Mouse (Mus musculus) A20 (cell line): ENCODE measurements around the gene Stx8.

Source experiments
- DNase-seq: peaks from one replicate; pipeline ENCODE4 v3.0.0-alpha.2; 2011; ENCODE audit warnings: low read depth, low spot score

Gene Stx8

GRCm38 (mm10) chr11:67965905-67966878, at the start of gene Stx8:
Gene Stx8 (plus strand): TSS chr11:67966193.
- DNase-seq: peak; percentile 91

GRCm38 (mm10) chr11:67917126-67917525, 48.9 kb upstream of the Stx8 start:
- no peak for DNase-seq

- DNase-seq: no peak
These were observed 46.4 kb upstream of the Stx8 start for GRCm38 (mm10) chr11:67919593-67919992.

GRCm38 (mm10) chr11:67920226-67920960, 45.6 kb upstream of the Stx8 start:
- no peak for DNase-seq

DNA sequence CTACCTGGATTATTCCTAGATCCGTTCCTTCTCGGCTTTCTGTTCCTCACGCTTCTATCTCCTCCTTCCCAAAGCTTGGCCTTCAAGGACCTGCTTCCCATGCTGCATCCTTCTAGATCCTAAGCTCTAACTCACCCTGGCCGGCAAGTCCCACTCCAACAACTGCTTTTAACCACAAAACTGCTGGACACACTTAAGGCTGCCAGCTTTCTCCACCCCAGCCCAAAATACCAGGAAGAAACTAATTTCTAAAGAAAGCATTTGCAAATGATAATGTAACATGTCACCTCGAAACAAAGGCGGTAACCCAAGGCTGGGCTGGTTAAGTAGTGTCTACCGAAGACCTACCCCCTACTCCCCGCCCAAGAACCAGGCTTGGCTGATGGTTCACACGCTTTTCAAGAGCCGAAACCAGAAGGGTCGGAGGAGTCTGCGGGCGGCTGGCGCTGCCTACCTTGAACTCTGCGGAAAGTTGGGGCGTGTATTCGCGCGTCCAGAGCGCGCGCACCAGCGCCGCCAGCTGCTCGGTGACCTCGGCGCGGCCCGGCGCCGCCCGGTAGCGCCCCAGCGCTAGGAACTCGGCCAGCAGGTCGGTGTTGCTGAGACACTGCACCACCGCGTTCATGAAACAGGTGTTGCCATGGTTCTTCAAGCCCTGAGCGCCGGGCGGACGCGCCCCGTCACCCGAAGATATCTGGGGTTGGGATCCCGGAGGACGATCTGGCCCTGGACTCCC, 44.7 kb upstream of the Stx8 start:
- no peak for DNase-seq

DNA sequence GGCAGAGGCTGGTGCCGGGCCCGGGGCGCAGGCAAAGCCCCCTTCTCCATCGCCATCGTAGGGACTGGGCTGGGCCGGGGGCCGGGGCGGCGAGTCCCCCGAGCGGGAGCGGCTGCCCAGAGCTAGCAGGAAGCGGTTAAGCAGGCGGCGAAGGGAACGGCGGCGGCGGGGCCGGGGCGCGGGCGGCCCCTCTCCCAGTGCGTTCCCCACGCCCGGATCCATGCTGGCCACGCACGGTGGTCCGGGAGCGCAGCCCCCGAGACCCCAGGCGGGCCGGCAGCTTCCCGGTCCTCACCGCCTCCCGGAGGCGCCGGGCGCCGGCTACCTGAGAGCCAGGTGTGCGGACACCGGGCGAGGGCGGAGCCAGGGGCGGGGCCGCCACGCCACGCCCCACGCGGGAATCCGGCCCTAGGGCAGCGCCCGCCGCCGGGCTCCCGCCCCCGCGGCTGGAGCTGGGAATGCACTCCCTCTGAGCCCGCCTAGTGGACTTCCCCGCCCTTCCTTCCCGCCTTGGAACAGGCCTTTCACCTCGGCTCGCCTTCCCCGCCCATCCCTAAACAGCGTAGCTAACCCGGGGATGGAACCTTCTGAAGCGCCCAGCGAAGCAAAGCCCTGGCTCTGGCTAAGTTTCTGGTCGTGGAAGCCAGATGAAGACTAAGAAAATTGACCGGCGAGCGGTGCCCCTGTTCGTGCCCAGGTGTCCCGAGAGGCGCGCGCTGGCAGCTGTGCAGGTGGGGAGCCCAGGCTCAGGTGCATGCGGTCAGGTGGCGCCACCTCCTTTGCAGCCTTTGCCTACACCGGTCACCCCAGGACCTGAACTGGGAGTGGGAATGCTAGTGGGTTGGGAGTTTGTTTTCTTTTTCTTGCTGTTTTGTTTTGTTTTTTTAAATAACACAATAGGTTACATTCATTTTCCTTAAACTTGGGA, 43.9 kb upstream of the Stx8 start, which contains the start of gene Usp43:
Gene Usp43, minus strand, starts transcription at position 327 of the 928 bp plus-strand sequence.
- no peak for DNase-seq

- DNase-seq: peak; percentile 53
These were observed 43.3 kb upstream of the Stx8 start for GRCm38 (mm10) chr11:67922755-67923125.

DNA sequence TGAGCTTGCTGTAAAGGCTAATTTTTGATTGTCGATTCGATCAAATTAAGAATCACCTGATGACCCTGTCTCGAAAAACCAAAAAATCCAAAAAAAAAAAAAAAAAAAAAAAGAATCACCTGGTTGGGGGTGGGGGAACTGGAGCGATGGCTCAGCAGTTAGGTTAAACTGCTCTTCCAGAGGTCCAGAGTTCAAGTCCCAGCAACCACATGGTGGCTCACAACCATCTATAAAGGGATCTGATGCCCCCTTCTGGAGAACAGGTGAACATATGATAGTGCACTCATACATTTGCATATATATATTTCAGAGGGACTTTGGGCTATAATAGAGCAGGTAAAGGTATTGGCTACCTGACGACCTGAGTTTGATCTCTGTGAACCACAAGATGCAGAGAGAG, 42.3 kb upstream of the Stx8 start:
- DNase-seq: peak; percentile 21

DNA sequence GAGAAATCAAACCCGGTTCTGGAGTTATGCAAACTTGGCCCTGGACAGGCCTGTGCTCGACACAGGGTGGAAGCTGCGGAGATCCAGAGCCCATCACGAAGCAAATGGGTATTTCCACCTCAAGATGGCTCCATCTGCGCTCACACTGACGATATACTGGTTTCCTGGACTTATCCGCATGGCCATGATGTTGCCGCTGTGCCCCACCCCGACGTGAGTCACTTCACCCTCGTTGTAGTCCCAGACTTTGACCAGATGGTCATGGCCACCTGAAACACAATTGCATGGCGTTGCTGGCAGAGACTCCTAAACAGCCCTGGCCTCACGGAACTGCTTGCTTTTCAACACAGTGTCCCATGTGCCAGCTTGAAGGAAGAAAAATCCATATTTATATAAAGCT, 41.0 kb upstream of the Stx8 start:
- DNase-seq: no peak

- peak; percentile 37 for DNase-seq
These were observed 39.5 kb upstream of the Stx8 start for GRCm38 (mm10) chr11:67926348-67927055.

- DNase-seq: no peak
These were observed 33.8 kb upstream of the Stx8 start for GRCm38 (mm10) chr11:67932156-67932555.

GRCm38 (mm10) chr11:67948229-67948628, 17.8 kb upstream of the Stx8 start:
- no peak for DNase-seq

- no peak for DNase-seq
These were observed 16.5 kb upstream of the Stx8 start for GRCm38 (mm10) chr11:67949475-67949874.

- DNase-seq: no peak
These were observed 12.4 kb upstream of the Stx8 start for GRCm38 (mm10) chr11:67953604-67954003.

DNA sequence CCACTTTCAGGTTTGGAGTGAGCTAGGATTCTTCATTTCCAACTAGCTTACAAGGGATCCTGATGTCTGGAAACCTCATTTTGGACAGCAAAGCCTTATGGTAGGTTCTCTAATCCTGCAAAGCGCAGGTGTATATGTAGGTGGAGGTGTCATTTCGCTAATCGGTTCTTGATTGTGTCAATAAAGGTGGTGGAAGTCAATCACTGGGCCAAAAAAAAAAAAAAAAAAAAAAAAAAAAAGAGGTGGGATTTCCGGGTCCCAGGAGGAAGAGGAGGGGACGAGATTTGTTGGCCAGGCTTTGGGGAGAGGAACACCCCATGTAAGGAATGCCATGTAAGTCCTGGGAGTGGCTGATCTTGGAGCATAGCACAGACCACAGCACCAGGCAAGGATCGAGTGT, 11.6 kb upstream of the Stx8 start:
- no peak for DNase-seq

DNA sequence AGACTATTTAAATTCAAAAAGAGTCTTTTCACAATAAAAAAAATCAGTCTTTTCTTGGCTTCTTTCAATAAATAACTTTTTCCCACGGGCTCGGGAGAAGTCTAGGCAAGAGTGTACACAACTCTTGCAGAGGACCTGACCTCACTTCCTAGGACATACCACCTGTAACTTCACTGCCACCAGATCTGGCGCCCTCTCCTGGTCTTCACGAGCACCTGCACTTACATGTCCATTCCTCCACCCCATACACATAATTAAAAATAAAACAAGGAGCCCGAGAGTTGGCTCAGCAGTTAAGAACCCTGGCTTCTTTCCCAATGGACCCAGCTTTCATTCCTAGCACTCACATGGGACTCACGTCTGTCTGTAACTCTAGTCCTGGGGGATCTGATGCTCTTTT, 1.9 kb upstream of the Stx8 start:
- peak; percentile 40 for DNase-seq

DNA sequence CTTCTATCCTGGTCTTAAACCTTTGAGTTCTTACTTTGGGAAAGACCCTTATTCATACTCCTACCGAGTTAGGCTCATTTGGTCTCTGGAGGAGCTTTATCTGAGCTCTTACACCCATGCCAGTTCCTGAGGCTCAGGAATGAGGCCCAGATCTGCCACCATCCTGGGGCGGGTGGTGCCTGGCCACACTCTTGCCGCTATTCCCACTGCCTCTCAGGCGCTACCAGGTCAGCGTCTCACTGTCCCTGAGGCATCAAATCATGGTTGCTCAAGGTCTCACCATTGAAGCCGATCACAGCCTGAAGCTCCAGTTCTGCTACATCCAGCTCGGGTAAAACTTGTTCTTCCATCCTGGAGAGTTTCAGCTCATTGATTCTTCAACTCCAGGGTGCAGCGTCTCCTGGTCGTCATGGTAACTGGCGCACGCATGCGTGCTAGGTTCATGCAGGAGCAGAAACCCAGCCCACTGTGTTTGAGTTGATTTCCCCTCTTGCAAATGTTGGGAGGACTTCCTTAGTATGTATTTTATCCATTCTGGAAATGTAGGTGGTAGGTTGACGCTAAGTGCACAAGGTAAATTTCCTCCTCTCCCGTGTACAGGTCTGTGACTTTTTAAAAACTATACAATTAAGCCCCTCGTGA, 630 bp upstream of the Stx8 start, which contains the start of gene Cfap52:
Gene Cfap52, minus strand, starts transcription at position 410 of the 642 bp plus-strand sequence.
- peak; percentile 75 for DNase-seq

GRCm38 (mm10) chr11:67967831-67968230, 1.8 kb downstream of the Stx8 start:
- DNase-seq: no peak

- no peak for DNase-seq
These were observed 6.6 kb downstream of the Stx8 start for GRCm38 (mm10) chr11:67972606-67973005.

- no peak for DNase-seq
These were observed 7.2 kb downstream of the Stx8 start for GRCm38 (mm10) chr11:67973225-67973624.
